Mouse (Mus musculus) cerebellum, adult (tissue): ENCODE results near the gene Kif18b.

Experiments
- ATAC-seq: cut with Nextera tagmentation; 2 replicates; pipeline ENCODE4 v1.9.2; 2017; ENCODE audit warnings: mild to moderate bottlenecking, moderate library complexity, mixed read lengths; ENCODE audit not compliant: insufficient number of reproducible peaks, low FRiP score, low TSS enrichment

Kif18b gene

DNA sequence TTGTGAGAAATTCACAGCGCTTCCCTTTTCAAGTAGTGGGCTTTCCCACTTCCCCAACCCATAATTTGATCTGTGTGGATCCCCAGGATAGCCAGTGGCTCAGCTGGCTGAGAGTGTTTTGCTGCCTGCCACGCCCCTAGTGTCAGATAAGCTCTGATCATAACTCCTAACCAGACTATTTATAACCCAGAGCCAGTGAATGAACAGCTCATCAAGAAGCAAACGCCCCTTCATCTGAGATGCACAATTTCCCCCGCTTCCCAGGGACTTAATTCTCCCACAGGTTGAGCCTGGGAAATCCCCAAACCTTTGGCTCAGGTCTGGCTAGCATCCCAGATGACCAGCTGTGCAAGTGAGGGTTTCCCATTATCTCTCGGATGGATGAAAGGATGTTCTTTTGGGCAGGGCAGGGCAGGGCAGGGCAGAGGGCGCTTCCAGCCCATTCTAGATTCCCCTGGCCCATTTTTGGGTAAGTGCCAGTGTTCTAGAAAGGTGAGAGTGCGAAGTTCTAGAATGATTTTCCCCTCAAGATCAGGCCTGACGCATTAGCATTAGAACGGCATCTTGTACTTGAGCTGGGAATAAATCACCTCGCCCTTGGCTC, 40.2 kb downstream of the Kif18b start, which contains the start of gene Fam187a:
Gene Fam187a, plus strand, starts transcription at position 554 of the 604 bp plus-strand sequence.
- ATAC-seq = no peak

DNA sequence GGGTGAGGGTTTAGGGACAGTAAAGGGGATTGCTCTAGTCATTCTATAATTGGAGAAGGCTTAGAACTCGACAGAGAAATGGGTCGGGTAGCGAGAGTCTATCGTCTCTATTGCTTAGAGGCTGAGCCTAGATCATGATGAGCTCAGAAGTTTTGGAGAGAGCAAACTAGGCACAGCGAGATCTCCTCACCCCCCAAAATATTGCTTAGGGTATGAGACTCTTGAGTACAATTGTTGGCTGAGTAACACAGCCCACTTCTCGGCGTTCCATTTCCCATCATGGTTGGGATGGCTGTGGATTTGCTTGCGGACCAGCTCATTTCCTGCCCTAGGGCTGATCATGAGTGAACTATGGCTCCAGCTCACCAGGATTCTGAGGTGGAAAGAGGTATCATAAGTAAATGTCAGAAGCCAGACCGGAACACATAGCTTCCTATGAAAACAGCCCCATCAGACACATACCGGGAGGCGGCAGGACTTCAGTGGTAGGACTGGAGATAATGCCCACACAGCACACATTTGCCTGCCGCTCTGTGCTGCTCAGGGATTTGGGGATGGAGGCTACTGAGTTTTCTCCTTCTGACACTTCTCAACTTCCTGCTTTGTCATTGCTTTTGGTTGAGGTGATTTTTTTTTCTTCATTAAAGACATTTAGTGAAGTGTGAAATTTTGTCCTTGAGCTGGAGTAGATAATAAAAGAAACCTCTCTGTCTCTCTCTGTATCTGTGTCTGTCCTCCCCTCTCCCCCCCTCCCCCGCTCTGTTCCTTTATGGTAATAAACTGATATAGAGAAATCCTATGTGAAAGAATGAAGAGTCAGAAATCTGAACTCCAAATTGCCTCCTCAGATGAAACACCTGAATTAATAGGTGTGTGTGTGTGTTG, 43.4 kb downstream of the Kif18b start:
- no peak; the same call in 1 of the 2 replicates for ATAC-seq

DNA sequence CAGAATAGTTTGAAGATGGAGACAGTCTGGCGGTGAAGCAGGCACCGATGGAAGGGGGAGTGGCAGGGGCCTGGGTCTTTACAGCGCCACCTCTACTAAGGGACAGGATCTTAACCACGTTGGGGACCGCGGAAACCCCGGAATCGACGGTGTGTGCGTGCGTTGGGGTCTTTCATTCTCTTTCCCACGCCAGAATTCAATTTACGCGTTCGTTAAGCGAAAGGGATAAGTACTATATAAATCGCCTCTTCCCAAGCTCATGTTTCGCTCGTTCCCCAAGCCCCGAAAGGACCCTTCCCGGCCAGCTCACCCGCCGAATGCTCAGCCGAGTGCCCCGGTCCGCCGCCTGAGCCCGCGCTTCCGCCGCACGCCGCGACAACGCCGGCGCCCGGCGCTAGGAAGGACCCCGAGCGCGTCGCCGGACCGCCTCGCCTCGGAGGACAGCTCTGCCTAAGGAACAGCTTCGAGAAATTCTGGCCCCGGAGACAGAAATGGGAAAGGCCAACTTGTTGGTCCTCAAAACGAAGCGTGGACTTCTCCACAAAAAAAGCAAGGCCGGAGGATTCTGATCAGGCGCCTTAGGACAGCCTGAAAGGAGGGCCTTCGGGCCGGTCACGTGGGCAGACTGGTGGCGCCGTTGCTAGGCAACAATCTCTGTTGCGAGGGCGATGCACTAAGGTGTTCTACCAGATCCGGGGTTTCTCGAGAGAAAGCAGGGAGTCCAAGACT, 44.2 kb downstream of the Kif18b start, which contains the start of the genes Eftud2 and Ccdc103:
Gene Eftud2, minus strand, starts transcription at position 401 of the 729 bp plus-strand sequence.
Gene Ccdc103, plus strand, starts transcription at position 620 of the 729 bp plus-strand sequence.
- peak; percentile 77; the same call in 1 of the 2 replicates for ATAC-seq

DNA sequence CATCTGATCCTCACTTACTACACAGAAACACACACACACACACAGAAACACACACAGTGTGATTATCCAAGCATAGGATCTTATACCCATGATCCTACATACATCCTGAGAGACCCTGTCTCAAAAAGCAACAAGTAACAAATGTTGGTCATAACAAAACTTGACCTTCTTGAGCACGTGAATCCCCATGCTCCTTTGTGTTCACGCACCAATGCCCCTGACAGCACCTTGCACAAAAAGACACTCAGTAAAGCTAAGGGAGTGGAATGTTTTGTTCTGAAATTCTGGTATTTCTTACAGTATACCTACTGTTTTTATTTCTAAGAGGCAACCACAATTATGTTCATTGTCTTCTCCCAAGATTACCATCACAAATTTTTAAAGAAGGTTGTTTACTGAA, 45.4 kb downstream of the Kif18b start:
- ATAC-seq = no peak

DNA sequence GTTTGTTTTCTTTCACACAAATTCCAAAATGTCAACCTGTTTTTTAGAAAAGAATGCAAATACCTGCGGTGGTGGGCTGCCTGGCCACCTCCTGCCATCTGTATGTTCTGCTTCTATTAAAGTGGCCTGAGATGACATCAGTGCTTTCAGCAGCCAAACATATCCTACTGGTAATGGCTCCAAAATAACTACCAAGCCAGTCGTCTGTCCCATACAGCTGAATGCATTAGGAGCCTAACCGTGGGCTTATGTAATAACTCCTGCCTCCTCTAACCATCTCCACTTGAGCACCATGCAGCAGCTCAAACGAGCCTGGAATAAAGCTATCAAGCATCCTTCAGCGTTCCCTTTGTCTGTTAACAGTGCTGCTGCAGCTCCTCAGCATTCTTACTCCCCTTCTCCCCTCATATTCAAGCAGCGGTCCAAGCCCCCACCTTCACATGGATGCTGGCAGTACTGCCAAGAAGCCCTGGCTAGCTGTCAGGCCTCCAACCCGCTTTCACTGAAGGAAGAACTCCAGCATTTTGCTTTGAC, 50.1 kb downstream of the Kif18b start:
- ATAC-seq = peak; percentile 82; the same call in 1 of the 2 replicates

DNA sequence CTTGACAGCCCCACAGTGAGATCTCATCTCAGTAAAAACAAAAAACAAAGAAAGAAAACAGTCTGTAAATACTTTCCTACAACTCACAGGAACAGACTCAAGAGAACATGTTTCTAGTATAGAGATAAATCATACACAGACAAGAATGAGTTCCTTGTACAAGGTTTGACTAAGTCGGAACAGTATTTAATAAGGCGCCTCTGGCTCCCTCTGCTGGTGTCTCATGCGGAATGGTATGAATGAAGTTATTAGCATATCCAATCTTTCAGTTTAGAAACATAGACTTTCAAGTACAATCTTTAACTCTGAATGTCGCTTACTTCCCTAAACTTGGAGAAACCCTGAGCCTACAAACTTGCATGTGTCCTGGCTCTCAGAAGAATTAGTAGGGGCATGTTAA, 60.7 kb downstream of the Kif18b start:
- ATAC-seq = no peak

DNA sequence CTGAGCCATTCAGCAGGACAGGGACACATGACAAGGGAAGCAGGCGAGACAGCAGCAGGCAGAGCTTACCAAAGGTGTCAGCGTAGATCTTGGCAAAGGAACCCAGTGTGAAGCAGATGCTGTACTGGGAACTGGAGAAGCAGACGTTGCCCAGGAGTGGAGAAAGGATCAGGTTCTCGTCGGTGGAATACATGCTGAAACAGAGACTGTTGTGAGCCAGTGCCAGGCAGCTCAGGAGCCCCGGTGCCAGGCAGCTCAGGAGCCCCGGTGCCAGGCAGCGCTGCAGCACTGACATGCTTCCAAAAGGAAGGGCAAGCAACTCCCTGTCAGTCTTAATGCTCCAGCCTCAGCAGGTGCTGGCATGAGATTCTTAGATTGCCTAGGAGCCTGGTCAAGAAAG, 65.0 kb downstream of the Kif18b start:
- no peak for ATAC-seq

DNA sequence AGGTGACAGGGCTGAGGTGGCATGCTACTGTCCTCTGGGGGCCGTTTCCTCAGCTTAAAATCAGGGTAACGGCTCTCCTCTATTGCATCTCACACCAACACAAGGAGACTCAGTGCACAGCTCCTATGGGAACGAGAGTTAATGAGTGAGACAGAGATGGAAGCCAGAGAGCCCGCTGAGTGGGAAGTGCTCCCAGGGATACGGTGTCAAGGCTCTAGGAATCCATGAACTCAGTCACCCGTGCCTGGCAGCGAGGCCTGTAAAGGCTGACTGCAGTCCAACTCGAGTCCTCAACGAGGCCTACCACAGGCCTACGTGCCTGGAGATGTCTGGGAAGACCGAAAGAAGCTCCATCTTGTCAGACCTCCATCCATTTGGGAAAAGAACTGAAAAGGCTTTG, 66.0 kb downstream of the Kif18b start:
- no peak for ATAC-seq

DNA sequence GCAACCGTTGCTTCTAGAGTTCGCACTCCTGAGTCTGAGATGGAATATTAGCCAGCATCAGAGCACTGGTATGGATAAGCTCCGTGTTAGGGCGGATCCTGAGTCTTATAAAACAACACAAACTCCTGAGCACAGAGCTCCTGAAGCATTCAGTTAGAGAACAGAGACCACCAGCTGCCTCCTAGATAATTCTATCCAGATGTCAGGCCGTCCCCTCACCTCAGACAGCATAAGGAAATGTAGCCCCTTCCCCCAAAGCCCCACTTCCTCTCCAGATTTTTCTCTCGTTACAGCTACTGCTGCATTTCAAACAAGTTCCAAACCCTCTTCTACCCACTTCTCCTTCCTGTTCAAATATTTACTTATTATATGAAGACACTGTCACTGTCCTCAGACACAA, 69.0 kb downstream of the Kif18b start:
- no peak for ATAC-seq
